Mouse (Mus musculus) cerebellum, postnatal 25 days (tissue): ENCODE measurements around the gene Prmt2.

Experiments used
- DNase-seq, 2 experiments: peaks; one replicate each; pipeline ENCODE4 v3.0.0; 2021; ENCODE audit warnings: mixed read lengths in 2 of 2

Prmt2 gene

DNA sequence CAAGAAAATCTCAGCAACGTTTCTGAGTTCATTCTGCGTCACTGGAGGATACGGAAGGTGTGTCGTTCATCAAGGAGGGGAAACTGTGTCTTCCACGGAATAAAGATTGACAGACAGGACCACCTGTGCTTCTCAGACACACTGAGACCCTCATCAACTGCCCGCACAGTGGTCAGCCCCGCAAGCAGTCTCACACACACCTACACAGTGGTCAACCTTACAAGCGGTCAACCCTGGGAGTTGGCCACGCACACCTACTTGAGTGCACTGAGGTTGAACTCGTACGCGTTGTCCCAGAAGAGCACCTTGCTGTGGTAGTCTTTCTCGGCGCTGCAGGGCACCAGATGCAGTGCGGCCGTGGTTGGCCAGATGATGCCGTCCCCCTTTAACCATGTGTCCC is 20.6 kb downstream of the Prmt2 start:
- no peak for DNase-seq

DNA sequence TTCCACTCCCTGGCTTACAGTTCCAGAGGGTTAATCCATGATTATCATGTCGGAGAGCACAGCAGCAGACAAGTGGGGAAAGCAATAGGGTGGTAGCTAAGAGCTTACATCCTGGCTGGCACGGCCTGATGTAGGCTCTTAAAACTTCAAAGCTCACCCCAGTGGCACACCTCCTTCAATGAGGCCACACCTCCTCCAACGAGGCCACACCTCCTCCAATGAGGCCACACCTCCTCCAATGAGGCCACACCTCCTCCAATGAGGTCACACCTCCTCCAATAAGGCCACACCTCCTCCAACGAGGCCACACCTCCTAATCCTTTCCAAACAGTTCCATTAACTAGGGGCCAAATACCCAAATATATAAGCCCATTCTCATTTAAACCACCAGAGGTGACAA is 23.5 kb downstream of the Prmt2 start:
- DNase-seq: no peak

DNA sequence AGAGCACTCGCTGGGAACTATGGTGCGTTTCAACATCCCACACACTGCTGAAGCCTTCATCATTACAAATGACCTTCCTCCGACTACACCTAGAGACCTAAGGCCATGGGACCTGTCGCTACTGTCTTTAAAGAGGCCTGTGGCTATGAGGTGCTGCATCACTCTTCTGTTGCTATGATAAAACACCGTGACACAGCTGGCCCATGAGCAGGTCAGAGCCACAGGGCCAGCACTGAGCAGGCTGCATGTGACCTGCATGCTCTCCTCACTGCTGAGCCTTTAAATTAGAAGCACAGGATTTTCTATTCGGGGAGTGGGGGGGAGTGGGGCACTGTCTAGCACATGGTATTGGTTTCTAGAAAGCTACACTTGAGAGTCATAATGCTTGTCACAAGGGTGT is 25.5 kb downstream of the Prmt2 start:
- DNase-seq: no peak

DNA sequence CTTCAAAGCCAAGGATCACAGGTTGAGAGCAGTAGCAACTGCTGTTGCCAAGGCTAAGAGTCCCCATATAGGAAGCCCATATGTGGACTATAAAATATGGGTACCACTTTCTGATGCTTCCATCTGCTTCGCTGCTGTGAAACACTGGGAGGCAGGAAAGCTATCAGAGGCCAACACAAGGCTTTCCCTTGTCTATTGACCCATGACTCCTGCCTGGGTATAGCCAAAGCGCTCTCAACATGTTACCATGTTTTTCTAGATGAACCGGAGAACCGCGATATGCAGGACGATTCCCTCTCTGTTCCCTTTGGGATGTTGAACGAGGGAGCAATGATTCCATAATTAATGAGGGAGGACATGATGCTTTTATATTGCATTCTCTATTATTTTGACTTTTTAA is 26.9 kb downstream of the Prmt2 start:
- no peak for DNase-seq

DNA sequence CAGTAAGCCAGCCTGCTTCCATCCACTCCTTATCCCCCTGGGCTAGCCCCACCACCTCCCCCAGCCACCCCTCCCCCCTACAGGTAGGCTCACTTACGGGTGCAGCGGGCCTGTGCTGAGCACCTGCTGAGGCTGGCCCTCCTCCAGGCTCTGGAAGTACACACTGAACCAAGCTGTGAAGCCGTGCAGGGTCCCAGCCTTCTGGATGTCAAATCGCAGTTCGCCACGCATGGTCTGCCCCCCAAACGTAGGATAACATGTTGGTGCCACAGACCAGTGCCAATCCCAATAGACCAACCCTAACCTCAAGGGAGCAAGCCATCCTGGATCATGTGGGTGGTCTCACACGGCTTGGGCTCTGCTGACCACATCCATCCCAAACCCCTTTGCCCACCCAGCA is 28.4 kb downstream of the Prmt2 start:
- DNase-seq: no peak

DNA sequence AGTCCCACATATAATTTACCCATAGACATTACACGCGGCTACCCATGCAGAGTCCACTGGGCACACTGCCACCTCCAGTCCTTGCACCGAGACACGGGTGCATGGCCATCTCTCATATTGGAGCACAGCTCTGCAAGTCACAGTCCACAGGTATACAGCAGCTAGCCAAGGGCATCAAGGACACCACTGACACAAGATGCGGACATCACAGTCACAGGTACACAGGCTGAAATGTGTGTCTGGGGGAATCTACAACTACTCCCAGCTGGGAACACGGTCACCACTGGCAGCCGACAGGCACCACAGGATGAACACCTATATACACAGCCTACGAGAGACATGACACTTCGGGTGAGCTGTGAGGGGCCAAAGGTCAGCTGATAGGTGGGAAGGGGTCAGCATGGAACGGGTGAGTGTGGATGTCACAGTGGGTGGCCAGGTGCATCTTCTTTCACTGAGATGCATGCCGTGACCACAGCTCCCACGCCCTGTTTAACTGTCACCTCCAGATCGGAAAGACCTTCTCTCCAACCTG is 30.3 kb downstream of the Prmt2 start:
- DNase-seq: no peak

DNA sequence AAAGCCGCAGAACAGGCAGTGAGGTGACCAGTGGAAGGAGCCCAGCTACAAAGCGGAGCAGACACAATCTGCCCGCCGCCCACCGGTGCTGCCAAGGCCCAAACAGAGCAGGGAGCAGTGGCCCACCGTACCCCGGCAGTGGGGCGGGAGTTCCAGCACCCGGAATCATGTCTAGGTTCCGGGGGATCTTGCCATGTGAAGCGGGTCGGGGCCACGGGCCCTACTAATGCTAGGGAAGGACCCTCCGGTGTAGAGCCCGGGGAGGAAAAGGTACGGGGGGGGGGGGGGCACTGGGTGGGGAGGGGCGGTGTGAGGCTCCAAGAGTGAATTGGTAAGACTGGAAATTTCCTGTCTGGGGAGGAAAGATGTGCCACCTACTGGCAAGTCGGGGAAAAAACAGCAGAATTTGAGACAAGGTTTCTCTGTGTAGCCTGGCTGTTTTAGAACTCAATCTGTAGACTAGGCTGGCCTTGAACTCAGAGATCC is 33.8 kb downstream of the Prmt2 start:
- DNase-seq: peak; percentile 55 to 66

DNA sequence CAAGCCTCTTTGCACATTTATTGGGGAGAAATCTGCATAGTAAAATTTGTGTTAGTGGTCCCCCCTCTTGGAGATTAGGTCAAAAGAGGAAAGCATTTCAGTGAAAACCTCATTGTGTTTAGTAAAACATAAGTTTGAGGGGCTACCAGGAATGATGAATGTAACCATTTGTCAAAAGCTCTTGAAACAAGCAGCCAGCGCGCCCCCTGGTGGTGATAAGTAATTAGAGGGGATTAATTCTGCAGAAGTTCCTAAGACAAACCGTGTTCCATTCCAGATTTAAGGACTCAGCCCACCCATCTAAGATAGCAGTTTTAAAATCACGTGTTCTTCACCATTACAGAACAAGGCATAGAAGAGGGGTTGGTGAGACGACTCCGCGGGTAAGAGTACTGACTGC is 35.7 kb downstream of the Prmt2 start:
- peak; percentile 69 to 87 for DNase-seq

DNA sequence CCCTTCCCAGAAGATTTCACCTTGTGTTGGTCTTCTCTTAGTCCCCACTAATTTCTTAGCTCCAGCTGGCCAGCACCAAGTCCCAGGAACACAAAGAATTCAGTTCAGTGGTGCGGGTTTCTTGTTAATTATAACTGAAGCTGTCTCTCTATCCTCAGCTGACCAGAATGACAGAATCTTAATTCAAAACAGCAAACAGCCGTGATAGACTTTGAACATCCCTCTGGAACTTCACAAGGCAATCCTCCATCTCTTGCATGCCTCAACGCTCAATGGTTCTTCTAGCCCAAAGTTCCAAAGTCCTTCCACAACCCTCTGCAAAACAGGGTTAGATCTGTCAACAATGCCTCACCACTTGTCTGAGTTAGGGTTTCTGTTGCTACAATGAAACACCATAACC is 36.2 kb downstream of the Prmt2 start:
- no peak for DNase-seq

DNA sequence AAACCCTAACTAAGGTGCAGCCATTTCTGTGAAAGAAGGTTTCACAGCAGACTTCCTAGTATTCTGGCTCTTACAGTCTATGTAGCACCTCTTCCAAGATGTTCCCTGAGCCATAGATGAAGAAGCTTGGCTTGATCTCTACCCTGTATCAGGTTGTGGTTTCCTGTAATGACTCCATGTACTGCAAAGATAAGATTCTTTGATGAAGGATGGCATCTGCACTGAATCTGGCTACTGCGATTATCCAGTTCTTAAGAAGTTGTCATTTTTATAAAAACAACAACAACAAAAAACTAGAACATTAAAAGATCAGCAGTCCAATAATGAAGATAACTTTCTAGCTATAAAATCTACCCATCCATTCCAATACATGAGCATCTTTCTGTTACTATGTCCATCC is 49.7 kb downstream of the Prmt2 start:
- DNase-seq: no peak

DNA sequence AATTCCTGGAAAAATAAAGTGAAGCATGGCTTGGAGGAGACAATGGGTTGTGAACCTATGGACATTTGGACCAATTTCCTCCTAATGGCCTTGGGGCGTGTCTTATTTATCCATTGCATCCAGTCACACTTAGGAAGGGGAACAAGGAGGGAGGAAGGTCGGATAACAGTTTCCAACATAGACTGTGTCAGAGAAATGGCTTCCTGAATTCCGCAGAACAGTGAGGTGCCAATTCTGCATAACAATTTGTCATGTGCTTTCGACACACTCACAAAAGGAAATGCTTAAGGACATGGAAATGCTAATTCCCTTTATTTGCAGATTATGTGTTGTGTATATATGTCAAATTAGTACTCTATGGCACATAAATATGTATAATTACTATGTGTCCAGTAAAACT is 52.4 kb downstream of the Prmt2 start:
- DNase-seq: no peak

DNA sequence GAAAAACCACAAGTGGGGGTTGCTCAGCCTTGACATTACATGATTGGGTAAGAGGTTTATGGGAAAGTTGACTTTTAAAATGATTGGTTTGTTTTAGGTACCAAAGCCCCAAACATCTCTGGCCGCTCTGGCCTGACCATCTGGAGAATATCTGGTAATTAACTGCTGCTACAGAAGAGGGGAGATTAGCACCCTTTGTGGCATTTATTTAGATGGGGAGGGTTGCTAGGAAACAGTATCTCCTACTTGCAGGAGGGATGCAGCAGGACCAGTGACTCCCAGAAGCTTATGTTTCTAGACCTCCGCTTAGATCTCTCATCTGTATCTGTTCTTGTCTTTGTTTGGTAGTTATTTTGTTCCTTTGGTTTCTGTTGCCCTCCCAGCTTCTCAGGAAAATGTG is 62.8 kb downstream of the Prmt2 start:
- no peak for DNase-seq

DNA sequence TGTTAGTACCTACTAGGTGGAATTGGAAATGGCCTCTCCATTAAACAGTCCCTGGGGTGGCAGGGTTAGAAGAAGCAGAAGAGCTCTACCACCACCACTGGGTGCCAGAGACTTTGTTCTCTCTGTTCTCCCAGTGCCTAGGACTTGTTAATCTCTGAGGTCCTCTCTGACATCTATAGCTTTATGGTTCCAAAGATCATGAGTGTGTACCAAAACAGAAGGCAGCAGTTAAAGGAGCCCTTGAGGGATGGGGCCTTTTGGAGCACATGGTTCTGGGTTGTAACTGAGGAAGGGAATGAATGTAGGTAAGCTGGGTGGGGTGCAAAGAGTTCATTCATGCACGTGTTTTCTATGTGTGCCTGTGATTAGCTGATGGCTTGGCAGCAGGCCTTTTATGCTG is 79.7 kb downstream of the Prmt2 start:
- DNase-seq: no peak

DNA sequence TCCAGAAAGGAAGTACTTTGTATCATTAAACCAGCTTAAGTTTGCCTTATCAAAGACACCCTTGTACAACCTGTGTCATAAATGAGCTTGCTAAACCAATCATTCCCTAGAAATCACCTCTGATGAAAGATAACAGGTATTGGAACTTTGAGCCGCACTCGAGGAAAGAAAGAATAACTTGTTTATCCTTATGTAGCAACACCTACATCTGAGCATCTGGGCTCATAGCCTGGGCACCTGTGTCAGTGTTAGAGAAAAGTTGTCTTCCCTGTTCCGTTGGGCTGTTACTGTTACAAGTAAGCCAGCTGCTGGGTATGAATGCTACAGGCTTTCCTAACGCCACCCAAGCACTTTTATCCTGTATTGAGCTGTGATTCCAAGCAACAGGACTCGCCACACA is 80.1 kb downstream of the Prmt2 start:
- no peak for DNase-seq
